Mouse (Mus musculus): ENCODE data around the gene Lamc1. TPM values are rescaled to one million over a fixed set of nuclear protein-coding genes. Genes with fewer than 3 reads are reported as not detected.

Gene Lamc1
- polyA plus RNA-seq, 1 experiment from 2014 or later = 73.8 TPM

DNA sequence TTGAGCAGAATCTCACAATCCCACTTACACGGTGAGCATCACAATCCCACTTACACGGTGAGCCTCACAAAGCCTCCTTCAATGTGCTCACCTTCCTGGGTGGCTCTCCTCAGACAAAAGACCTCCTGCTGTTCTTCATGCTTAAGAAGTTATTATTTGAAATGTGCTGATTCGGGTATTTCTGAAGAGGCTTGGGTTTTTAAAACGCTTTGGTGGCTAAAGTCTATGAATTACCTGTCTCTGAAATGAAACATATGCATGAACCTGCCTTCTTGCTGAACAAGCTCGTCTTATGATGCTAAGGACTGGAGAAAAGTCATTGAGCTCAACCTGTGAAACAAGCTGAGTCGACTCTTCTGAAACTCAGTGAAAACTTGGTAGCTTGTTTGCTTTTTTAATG lies 36.6 kb downstream of the Lamc1 start:
- Histone ChIP-seq H3K9ac (ENCODE audit: low read length) (no peak overlapping the region), H3K27ac (ENCODE audit: low read length) (no peak overlapping the region), H3K4me2 (ENCODE audit: low read depth, low read length) (no peak overlapping the region), H3K4me3 (ENCODE audit: low read length) (no peak overlapping the region), H3K36me3 (ENCODE audit: control insufficient read depth, insufficient read depth) (no peaks in the 10 kb centered on the region), H3K4me1 (ENCODE audit: control insufficient read depth, insufficient read depth, low read length) (peaks cover 46% of the 10 kb centered on the region), H3K9me3 (replicated peaks; ENCODE audit: control insufficient read depth, low read length) (no peaks in the 10 kb centered on the region), H3K27me3 (ENCODE audit: control insufficient read depth, insufficient read depth, low read length) (no peaks in the 10 kb centered on the region)
- no peak for ATAC-seq (replicated peaks; ENCODE audit: extremely low read depth, insufficient read depth, low FRiP score)
- 81% methylated on average over 6 of the region's 6 CpGs for WGBS

DNA sequence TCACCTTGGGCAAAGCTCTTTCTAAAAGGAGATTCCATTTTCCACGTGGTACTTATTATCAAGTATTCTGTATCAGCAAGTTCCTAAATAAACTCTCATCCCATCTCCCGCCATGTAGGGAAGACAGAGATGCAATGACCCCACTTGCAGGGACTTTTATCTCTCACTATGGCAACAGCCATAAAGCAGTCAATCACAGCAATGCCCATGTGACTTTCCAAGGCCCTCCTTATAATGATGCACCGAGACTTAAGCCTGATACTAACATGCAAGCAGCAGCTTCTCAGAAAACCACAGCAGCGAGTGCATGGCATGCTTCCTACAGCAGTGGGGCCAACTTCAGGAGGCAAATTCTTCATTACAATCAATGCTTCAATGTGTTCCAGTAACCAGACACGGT lies 39.7 kb downstream of the Lamc1 start:
- H3K4me3 ChIP-seq (ENCODE audit: low read length) = no peak overlapping the region
- ATAC-seq (replicated peaks; ENCODE audit: extremely low read depth, insufficient read depth, low FRiP score) = peak; percentile 42; the same call in 1 of the 2 replicates
- no peaks in the 10 kb centered on the region for H3K9me3 ChIP-seq (replicated peaks; ENCODE audit: control insufficient read depth, low read length)
- peak overlapping the region; percentile 85 for H3K27ac ChIP-seq (ENCODE audit: low read length)
- H3K4me1 ChIP-seq (ENCODE audit: control insufficient read depth, insufficient read depth, low read length) = peaks cover 46% of the 10 kb centered on the region
- no peaks in the 10 kb centered on the region for H3K36me3 ChIP-seq (ENCODE audit: control insufficient read depth, insufficient read depth)
- WGBS = 24% methylated on average over 5 of the region's 5 CpGs
- peak overlapping the region; percentile 24; the same call in 1 of the 2 replicates for H3K4me2 ChIP-seq (ENCODE audit: low read depth, low read length)
- H3K27me3 ChIP-seq (ENCODE audit: control insufficient read depth, insufficient read depth, low read length) = no peaks in the 10 kb centered on the region
- H3K9ac ChIP-seq (ENCODE audit: low read length) = no peak overlapping the region

DNA sequence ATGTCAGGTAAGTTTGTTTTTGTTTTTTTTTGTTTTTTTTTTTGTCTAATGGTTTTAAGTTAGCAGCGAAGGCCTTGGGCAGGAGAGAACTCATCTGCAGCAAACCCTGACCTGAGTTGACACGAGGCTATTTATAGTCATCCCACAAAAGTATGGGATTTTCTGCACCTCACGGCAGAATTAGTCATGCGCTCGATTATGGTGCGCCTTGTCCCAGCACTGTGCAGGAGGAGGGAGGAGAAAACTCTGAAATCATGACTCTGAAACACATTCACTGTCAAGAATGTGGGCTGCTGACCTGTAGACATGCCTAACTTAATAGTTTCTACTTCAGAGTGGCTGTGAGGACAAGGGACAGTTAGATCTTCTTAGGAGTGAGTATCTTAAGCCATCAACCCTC lies 40.4 kb downstream of the Lamc1 start:
- no peaks in the 10 kb centered on the region for H3K36me3 ChIP-seq (ENCODE audit: control insufficient read depth, insufficient read depth)
- ATAC-seq (replicated peaks; ENCODE audit: extremely low read depth, insufficient read depth, low FRiP score) = no peak
- 11% methylated on average over 6 of the region's 6 CpGs for WGBS
- H3K9me3 ChIP-seq (replicated peaks; ENCODE audit: control insufficient read depth, low read length) = no peaks in the 10 kb centered on the region
- peak overlapping the region; percentile 24; the same call in 1 of the 2 replicates for H3K4me2 ChIP-seq (ENCODE audit: low read depth, low read length)
- peak overlapping the region; percentile 85 for H3K27ac ChIP-seq (ENCODE audit: low read length)
- H3K4me1 ChIP-seq (ENCODE audit: control insufficient read depth, insufficient read depth, low read length) = peaks cover 49% of the 10 kb centered on the region
- H3K27me3 ChIP-seq (ENCODE audit: control insufficient read depth, insufficient read depth, low read length) = no peaks in the 10 kb centered on the region
- no peak overlapping the region for H3K4me3 ChIP-seq (ENCODE audit: low read length)
- 0 out of 2 replicates have a peak overlapping the region, but pooled peaks have one; percentile 11 for H3K9ac ChIP-seq (ENCODE audit: low read length)

DNA sequence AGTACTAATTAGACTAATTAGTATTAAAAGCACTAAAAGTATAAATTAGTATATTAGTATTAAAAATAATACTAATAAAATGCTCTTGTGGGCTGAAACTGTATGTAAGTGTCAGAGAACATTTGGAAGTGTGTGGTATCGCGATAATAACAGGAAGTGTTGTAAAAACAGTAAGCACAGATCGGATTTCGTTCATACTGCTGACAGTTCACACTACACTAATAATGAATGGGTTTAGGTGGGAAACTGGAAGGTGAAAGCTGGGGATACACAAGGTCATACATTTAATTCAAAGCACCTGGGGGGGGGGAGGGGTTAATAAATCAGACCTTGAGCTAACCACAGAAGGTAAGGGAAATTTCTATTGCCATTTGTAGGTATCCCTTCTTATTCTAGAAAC lies 41.2 kb downstream of the Lamc1 start:
- Histone ChIP-seq H3K4me1 (ENCODE audit: control insufficient read depth, insufficient read depth, low read length) (peaks cover 52% of the 10 kb centered on the region), H3K9ac (ENCODE audit: low read length) (peak overlapping the region; percentile 10; the same call in 1 of the 2 replicates), H3K27ac (ENCODE audit: low read length) (peak overlapping the region; percentile 66; the same call in 1 of the 2 replicates), H3K4me3 (ENCODE audit: low read length) (no peak overlapping the region), H3K9me3 (replicated peaks; ENCODE audit: control insufficient read depth, low read length) (no peaks in the 10 kb centered on the region), H3K4me2 (ENCODE audit: low read depth, low read length) (no peak overlapping the region), H3K36me3 (ENCODE audit: control insufficient read depth, insufficient read depth) (no peaks in the 10 kb centered on the region), H3K27me3 (ENCODE audit: control insufficient read depth, insufficient read depth, low read length) (no peaks in the 10 kb centered on the region)
- WGBS = 56% methylated on average over 4 of the region's 4 CpGs
- ATAC-seq (replicated peaks; ENCODE audit: extremely low read depth, insufficient read depth, low FRiP score) = no peak

DNA sequence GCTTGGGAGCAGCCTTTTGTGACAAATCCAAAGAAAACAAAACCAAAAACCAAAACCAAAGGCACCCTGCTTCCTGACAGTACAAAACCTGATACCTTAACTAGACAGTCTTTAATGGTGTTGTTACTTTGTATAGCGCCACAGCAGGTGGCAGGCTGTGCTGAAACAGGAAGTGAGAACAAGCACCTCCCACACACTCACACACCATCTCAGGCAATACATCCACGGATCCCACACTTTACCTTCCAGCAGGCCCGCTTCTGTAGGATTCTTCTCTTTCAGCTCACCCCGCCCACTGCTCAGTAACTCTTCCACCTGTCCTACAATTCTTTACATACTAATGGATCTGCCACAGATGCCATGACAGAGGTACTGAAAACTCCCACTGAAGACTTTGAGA lies 44.6 kb downstream of the Lamc1 start:
- no peak overlapping the region for H3K4me2 ChIP-seq (ENCODE audit: low read depth, low read length)
- peaks cover 40% of the 10 kb centered on the region for H3K4me1 ChIP-seq (ENCODE audit: control insufficient read depth, insufficient read depth, low read length)
- H3K9ac ChIP-seq (ENCODE audit: low read length) = no peak overlapping the region
- no peaks in the 10 kb centered on the region for H3K27me3 ChIP-seq (ENCODE audit: control insufficient read depth, insufficient read depth, low read length)
- no peaks in the 10 kb centered on the region for H3K36me3 ChIP-seq (ENCODE audit: control insufficient read depth, insufficient read depth)
- 68% methylated on average over 4 of the region's 4 CpGs for WGBS
- no peak overlapping the region for H3K4me3 ChIP-seq (ENCODE audit: low read length)
- ATAC-seq (replicated peaks; ENCODE audit: extremely low read depth, insufficient read depth, low FRiP score) = no peak
- no peak overlapping the region for H3K27ac ChIP-seq (ENCODE audit: low read length)
- H3K9me3 ChIP-seq (replicated peaks; ENCODE audit: control insufficient read depth, low read length) = no peaks in the 10 kb centered on the region

DNA sequence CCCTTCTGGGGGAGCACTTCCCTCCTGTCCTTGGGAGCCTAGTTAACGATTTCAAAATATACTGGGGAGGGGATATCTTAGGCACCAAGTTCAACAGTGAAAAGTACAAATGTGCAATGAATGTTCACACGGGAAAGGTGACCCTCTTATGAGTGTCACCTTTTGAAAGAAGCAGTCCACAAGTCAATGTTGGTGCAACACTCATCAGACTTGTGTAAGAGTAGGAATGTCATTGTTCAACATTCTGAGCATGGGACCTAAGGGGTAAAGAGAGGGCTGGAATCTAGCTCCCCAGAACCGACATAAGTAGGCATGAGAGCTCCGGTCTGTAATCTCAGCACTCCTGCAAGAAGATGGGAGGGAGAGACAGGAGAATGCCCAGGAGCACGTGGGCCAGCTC lies 45.1 kb downstream of the Lamc1 start:
- 40% methylated on average over 5 of the region's 5 CpGs for WGBS

DNA sequence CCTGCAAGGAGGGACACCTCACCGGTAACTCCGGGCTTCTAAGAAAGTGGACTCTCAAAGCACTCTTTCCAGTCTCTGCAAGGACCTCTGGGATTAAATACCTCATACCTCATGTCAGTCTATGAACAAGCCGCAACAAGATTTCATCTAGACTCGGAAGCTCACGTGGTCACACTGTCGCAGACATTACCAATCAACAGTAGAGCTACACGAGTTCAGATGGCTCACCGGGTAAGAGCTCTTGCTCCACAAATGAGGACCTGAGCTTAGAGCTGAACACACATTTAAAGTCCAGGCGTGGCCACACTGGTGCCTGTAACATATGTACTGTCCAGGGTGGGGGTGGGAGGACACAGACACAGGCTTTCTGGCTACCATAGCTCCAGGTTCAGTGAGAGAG lies 46.4 kb downstream of the Lamc1 start:
- no peak overlapping the region for H3K9ac ChIP-seq (ENCODE audit: low read length)
- WGBS = 73% methylated on average over 9 of the region's 9 CpGs
- H3K27ac ChIP-seq (ENCODE audit: low read length) = peak overlapping the region; percentile 30
- ATAC-seq (replicated peaks; ENCODE audit: extremely low read depth, insufficient read depth, low FRiP score) = 0 out of 2 replicates have a peak, but pooled peaks have one; percentile 34
- peak overlapping the region; percentile 20; the same call in 1 of the 2 replicates for H3K4me2 ChIP-seq (ENCODE audit: low read depth, low read length)
- peaks cover 40% of the 10 kb centered on the region for H3K4me1 ChIP-seq (ENCODE audit: control insufficient read depth, insufficient read depth, low read length)
- peak overlapping the region; percentile 24 for H3K4me3 ChIP-seq (ENCODE audit: low read length)
- H3K27me3 ChIP-seq (ENCODE audit: control insufficient read depth, insufficient read depth, low read length) = no peaks in the 10 kb centered on the region
- H3K36me3 ChIP-seq (ENCODE audit: control insufficient read depth, insufficient read depth) = no peaks in the 10 kb centered on the region
- no peaks in the 10 kb centered on the region for H3K9me3 ChIP-seq (replicated peaks; ENCODE audit: control insufficient read depth, low read length)

More for the DNA sequence above, 45.1 kb downstream of the Lamc1 start:
- no peak overlapping the region for H3K4me2 ChIP-seq (ENCODE audit: low read depth, low read length)
- no peak overlapping the region for H3K27ac ChIP-seq (ENCODE audit: low read length)
- H3K4me3 ChIP-seq (ENCODE audit: low read length) = no peak overlapping the region
- no peak overlapping the region for H3K9ac ChIP-seq (ENCODE audit: low read length)
- H3K36me3 ChIP-seq (ENCODE audit: control insufficient read depth, insufficient read depth) = no peaks in the 10 kb centered on the region
- ATAC-seq (replicated peaks; ENCODE audit: extremely low read depth, insufficient read depth, low FRiP score) = no peak
- peaks cover 39% of the 10 kb centered on the region for H3K4me1 ChIP-seq (ENCODE audit: control insufficient read depth, insufficient read depth, low read length)
- H3K9me3 ChIP-seq (replicated peaks; ENCODE audit: control insufficient read depth, low read length) = no peaks in the 10 kb centered on the region
- no peaks in the 10 kb centered on the region for H3K27me3 ChIP-seq (ENCODE audit: control insufficient read depth, insufficient read depth, low read length)

DNA sequence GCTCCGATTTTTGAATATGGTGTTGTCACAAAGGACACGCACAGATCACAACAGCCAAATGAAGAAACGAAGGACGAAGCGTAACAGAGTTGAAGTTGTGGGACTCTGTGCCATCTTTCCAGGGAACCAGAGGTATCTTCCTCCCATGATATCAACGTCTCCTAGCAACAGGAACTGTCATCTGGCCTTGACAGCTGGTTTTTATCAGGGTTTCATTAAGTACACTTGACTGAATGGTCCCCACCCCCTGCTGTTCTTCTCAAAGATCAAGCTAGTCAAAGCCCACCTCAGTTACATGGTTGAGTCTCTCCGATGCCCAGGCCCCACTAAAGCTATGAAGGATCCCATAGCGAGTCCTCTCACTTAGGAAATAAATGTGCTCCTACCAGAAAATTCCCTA lies 47.4 kb downstream of the Lamc1 start:
- H3K4me3 ChIP-seq (ENCODE audit: low read length) = no peak overlapping the region
- no peak overlapping the region for H3K4me2 ChIP-seq (ENCODE audit: low read depth, low read length)
- H3K9ac ChIP-seq (ENCODE audit: low read length) = no peak overlapping the region
- no peak for ATAC-seq (replicated peaks; ENCODE audit: extremely low read depth, insufficient read depth, low FRiP score)
- H3K9me3 ChIP-seq (replicated peaks; ENCODE audit: control insufficient read depth, low read length) = no peaks in the 10 kb centered on the region
- H3K27ac ChIP-seq (ENCODE audit: low read length) = peak overlapping the region; percentile 12; the same call in 1 of the 2 replicates
- WGBS = 76% methylated on average over 8 of the region's 8 CpGs
- H3K36me3 ChIP-seq (ENCODE audit: control insufficient read depth, insufficient read depth) = no peaks in the 10 kb centered on the region
- H3K4me1 ChIP-seq (ENCODE audit: control insufficient read depth, insufficient read depth, low read length) = peaks cover 47% of the 10 kb centered on the region
- H3K27me3 ChIP-seq (ENCODE audit: control insufficient read depth, insufficient read depth, low read length) = no peaks in the 10 kb centered on the region

DNA sequence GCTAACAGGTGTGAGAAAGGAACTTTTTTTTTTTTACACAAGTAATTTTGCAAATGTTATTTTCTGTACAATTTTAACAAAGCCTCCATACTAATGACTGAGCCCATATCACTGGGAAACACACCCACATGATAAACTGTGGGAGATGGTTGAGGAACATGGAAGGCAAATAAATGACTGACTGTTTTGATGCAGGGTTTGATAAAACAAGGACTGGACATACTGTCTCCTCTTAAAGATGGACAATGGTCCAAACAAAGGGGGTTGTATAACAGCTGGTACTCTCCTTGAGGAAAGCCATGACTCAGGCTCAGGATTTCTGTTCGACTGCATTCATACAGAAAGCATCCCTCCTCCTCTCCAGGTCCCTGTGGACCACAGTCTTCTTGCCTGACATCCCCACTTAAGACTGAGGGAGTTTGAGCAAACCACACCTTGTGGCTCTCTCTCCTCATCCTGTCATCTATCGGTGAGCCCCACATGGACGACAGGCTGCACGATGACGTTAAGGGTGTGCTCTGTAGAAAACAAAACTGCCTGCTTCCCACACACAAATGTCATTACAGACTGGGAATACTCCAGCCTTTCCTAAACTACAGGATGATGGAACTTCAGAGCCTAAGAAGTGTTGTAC lies 50.1 kb downstream of the Lamc1 start:
- H3K27ac ChIP-seq (ENCODE audit: low read length) = peak overlapping the region; percentile 32; the same call in 1 of the 2 replicates
- no peak for ATAC-seq (replicated peaks; ENCODE audit: extremely low read depth, insufficient read depth, low FRiP score)
- 49% methylated on average over 5 of the region's 5 CpGs for WGBS

More for the DNA sequence above, 50.1 kb downstream of the Lamc1 start:
- no peak overlapping the region for H3K4me2 ChIP-seq (ENCODE audit: low read depth, low read length)
- no peaks in the 10 kb centered on the region for H3K9me3 ChIP-seq (replicated peaks; ENCODE audit: control insufficient read depth, low read length)
- H3K36me3 ChIP-seq (ENCODE audit: control insufficient read depth, insufficient read depth) = no peaks in the 10 kb centered on the region
- H3K4me3 ChIP-seq (ENCODE audit: low read length) = no peak overlapping the region
- no peaks in the 10 kb centered on the region for H3K27me3 ChIP-seq (ENCODE audit: control insufficient read depth, insufficient read depth, low read length)
- H3K9ac ChIP-seq (ENCODE audit: low read length) = no peak overlapping the region
- H3K4me1 ChIP-seq (ENCODE audit: control insufficient read depth, insufficient read depth, low read length) = peaks cover 61% of the 10 kb centered on the region
